Mouse (Mus musculus): ENCODE measurements around the gene Arhgef3.
A peak's percentile ranks its signal among the peaks of the same experiment; 100 is the strongest.

Arhgef3 gene

GRCm38 (mm10) chr14:27402332-27403250 lies 287.9 kb downstream of the Arhgef3 start:
- no peak for DNase-seq (ENCODE audit: extremely low spot score, low read depth, low spot score)

GRCm38 (mm10) chr14:27405452-27405851 lies 290.8 kb downstream of the Arhgef3 start:
- no peak for DNase-seq (ENCODE audit: extremely low spot score, low read depth, low spot score)

GRCm38 (mm10) chr14:27405947-27406346 lies 291.2 kb downstream of the Arhgef3 start:
- DNase-seq (ENCODE audit: extremely low spot score, low read depth, low spot score), result no peak

- no peak for DNase-seq (ENCODE audit: extremely low spot score, low read depth, low spot score)
These were observed 293.5 kb downstream of the Arhgef3 start for GRCm38 (mm10) chr14:27408240-27408639.

GRCm38 (mm10) chr14:27409662-27410061 lies 295.0 kb downstream of the Arhgef3 start:
- no peak for DNase-seq (ENCODE audit: extremely low spot score, low read depth, low spot score)

- no peak for DNase-seq (ENCODE audit: extremely low spot score, low read depth, low spot score)
These were observed 296.8 kb downstream of the Arhgef3 start for GRCm38 (mm10) chr14:27411492-27411891.

- no peak for DNase-seq (ENCODE audit: extremely low spot score, low read depth, low spot score)
These were observed 298.0 kb downstream of the Arhgef3 start for GRCm38 (mm10) chr14:27412699-27413098.

- DNase-seq (ENCODE audit: extremely low spot score, low read depth, low spot score), result peak; percentile 8
These were observed 299.3 kb downstream of the Arhgef3 start for GRCm38 (mm10) chr14:27413961-27414360.

GRCm38 (mm10) chr14:27420816-27421215 lies 306.1 kb downstream of the Arhgef3 start:
- no peak for DNase-seq (ENCODE audit: extremely low spot score, low read depth, low spot score)

- DNase-seq (ENCODE audit: extremely low spot score, low read depth, low spot score), result no peak
These were observed 307.6 kb downstream of the Arhgef3 start for GRCm38 (mm10) chr14:27422301-27422700.

- peak; percentile 35 for DNase-seq (ENCODE audit: extremely low spot score, low read depth, low spot score)
These were observed 313.9 kb downstream of the Arhgef3 start, which contains the start of gene Fam208a for GRCm38 (mm10) chr14:27428573-27428972. Gene Fam208a, plus strand, starts transcription at chr14:27428834.

- peak; percentile 14 for DNase-seq (ENCODE audit: extremely low spot score, low read depth, low spot score)
These were observed 314.4 kb downstream of the Arhgef3 start for GRCm38 (mm10) chr14:27428973-27429711.

- DNase-seq (ENCODE audit: extremely low spot score, low read depth, low spot score), result no peak
These were observed 315.6 kb downstream of the Arhgef3 start for GRCm38 (mm10) chr14:27430280-27430679.

- DNase-seq (ENCODE audit: extremely low spot score, low read depth, low spot score), result no peak
These were observed 317.4 kb downstream of the Arhgef3 start for GRCm38 (mm10) chr14:27432064-27432463.

- DNase-seq (ENCODE audit: extremely low spot score, low read depth, low spot score), result no peak
These were observed 321.4 kb downstream of the Arhgef3 start for GRCm38 (mm10) chr14:27436116-27436515.

GRCm38 (mm10) chr14:27436826-27437225 lies 322.1 kb downstream of the Arhgef3 start:
- no peak for DNase-seq (ENCODE audit: extremely low spot score, low read depth, low spot score)

- DNase-seq (ENCODE audit: extremely low spot score, low read depth, low spot score), result no peak
These were observed 326.2 kb downstream of the Arhgef3 start for GRCm38 (mm10) chr14:27440921-27441320.

GRCm38 (mm10) chr14:27444851-27445281 lies 330.2 kb downstream of the Arhgef3 start:
- no peak for DNase-seq (ENCODE audit: extremely low spot score, low read depth, low spot score)

GRCm38 (mm10) chr14:27446963-27447362 lies 332.3 kb downstream of the Arhgef3 start:
- no peak for DNase-seq (ENCODE audit: extremely low spot score, low read depth, low spot score)
